Mouse (Mus musculus): ENCODE results near the gene Tst. TPM values are rescaled to one million over a fixed set of nuclear protein-coding genes. Genes with fewer than 3 reads are reported as not detected.

Tst gene
- polyA plus RNA-seq (2015; fragmentation: Nextera tagmentation; extraction: Ambion mirVana) = 57.6 and 60.3 TPM in 2 replicates

DNA sequence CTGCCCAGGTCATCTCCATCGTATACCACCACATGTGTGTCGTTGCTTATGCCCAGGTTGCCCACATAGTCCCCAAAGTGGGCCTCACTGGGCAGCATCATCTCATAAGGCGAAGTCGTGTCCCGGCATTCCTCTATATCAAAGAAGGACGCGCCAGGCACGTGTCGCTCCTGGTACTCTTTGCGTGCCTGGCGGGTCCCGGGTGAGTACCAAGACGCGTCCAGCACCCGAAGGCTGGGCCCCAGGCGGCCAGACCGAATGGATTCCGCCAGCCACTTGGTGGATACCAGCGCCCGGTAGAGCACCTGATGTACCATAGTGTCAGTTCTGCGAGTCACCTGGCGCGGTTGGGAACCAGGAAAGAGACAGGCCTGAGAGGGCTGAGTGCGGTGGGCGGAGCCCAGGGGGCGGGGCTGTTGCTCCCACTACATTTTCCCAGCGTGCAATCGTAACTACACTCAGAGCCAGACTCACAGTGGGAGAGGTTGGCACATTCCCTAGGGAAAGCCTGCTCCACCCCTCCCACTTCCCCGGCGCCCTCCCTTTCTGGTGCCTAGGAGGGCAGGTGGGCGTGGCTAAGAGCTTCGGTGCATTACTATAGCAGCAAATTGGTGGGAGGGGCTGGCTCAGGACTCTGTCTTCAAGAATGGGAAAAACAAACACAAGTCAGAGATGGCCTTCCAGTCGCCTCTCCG, at the start of gene Tst:
TSS of gene Tst (minus strand) at position 391 of the 695 bp plus-strand sequence.

DNA sequence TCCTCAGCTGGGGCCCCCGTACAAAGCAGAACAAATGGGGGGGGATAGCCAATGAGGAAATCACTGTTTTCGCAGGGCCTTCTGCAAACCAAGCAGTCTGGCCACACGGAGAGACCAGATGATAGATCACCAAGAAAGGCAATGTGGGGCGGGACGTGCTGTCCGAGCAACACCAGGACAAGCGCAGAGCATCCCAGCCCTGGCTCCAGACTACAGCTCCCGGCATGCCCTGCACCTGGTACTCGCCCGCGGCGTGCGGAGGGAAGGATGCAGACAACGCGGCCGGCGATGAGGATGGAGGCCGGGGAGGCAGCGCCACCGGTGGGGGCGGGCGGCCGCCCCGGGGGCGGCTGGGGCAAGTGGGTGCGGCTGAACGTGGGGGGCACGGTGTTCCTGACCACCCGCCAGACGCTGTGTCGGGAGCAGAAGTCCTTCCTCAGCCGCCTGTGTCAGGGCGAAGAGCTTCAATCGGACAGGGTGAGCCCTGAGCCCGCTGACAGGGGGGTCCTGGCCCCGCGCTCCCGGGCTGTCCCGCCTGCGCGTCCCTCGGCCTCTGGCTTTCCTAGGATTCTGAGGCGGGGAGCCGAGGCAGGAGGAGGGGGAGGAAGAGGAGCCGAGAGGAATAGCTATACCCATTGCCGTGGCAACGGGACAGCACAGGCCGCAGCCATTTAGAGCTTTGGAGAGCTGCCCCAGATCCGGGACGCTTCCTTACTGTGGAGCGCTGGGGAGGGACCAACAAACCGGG, 22.9 kb upstream of the Tst start, which contains the start of gene Kctd17:
TSS of gene Kctd17 (plus strand) at position 174 of the 748 bp plus-strand sequence.

DNA sequence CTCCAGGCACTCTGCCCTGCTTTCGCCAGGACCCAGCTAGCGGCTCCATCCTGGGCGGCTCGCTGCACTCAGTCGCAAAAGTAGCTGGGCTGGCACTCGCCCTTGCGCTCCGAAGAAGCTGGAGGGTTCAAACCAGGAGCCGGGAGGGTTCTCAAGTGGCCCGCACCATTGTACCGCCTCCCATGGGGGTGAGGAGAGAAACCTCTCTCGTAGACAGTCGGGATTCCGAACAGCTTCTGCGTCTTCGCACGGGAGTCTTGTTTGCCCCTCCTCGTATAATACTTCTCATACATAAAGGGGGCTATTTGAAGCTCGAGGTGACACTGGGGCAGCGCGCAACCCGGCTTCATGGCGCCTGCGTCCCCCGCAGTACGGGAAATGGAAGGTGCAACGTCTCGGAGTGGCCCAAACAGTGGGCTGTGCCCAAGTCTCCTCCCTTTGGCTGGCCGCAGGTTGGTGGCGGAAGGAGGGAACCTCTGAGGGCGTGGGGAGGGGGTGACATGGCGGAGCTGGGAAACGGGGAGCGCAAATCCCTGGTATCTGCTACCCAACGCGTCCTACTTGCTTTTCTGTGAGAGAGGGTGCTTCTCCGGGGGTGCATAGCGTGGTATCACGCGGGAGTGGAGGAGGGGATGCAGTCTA, 707 bp upstream of the Tst start, which contains the start of gene Mpst:
TSS of gene Mpst (plus strand) at position 124 of the 642 bp plus-strand sequence.

DNA sequence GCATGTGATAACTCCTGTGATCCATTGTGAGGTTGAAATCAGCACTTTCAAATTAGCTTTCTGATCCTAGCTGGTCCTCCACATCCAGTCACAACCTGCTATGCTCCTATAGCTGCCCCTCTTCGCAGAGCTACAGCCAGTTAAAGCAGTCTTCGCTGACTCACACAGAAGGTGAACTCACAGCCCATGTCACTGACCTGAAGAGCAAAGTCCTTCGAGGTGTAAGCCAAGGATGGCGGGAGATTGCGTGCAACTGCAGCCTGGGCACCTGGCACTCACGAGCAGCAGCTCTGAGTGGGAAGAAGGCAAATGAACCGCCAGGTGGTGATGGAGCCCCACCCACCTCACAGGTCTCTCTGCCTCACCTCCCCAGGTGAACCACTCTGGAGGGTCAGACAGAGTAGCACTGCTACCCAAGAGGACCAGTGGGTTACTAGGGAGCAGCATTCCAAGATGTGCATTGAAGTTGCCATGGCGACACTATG, 10.2 kb downstream of the Tst start, which contains the start of gene Tex33:
TSS of gene Tex33 (minus strand) at position 435 of the 485 bp plus-strand sequence.

Other genes starting within 250 kb of the Tst start
- gene Ift27, start 231.8 kb downstream of the Tst start, polyA plus RNA-seq (2015; fragmentation: Nextera tagmentation; extraction: Ambion mirVana) = 111 and 113 TPM in 2 replicates
- gene Pvalb, start 199.5 kb downstream of the Tst start, polyA plus RNA-seq (2015; fragmentation: Nextera tagmentation; extraction: Ambion mirVana) = 3.6 and 8.3 TPM in 2 replicates
- 1.8 and 2.5 TPM in 2 replicates for gene Ncf4, start 161.1 kb downstream of the Tst start, polyA plus RNA-seq (2015; fragmentation: Nextera tagmentation; extraction: Ambion mirVana)
- gene Csf2rb2, start 100.2 kb downstream of the Tst start, polyA plus RNA-seq (2015; fragmentation: Nextera tagmentation; extraction: Ambion mirVana) = 0.13 and 0.24 TPM in 2 replicates
- gene Csf2rb, start 80.2 kb downstream of the Tst start, polyA plus RNA-seq (2015; fragmentation: Nextera tagmentation; extraction: Ambion mirVana) = 0.58 and 0.85 TPM in 2 replicates
- 0.28 TPM in 1 of 2 replicates, not detected in the other for gene Tex33, start 10.0 kb downstream of the Tst start, polyA plus RNA-seq (2015; fragmentation: Nextera tagmentation; extraction: Ambion mirVana)
- gene Mpst, start 509 bp upstream of the Tst start, polyA plus RNA-seq (2015; fragmentation: Nextera tagmentation; extraction: Ambion mirVana) = 3.2 and 3.9 TPM in 2 replicates
- gene Kctd17, start 22.7 kb upstream of the Tst start, polyA plus RNA-seq (2015; fragmentation: Nextera tagmentation; extraction: Ambion mirVana) = 141 and 183 TPM in 2 replicates
- gene Tmprss6, start 62.7 kb upstream of the Tst start, polyA plus RNA-seq (2015; fragmentation: Nextera tagmentation; extraction: Ambion mirVana) = 0.36 and 0.95 TPM in 2 replicates
- 0.14 and 0.46 TPM in 2 replicates for gene Il2rb, start 89.4 kb upstream of the Tst start, polyA plus RNA-seq (2015; fragmentation: Nextera tagmentation; extraction: Ambion mirVana)
- 10.6 and 11.2 TPM in 2 replicates for gene C1qtnf6, start 125.5 kb upstream of the Tst start, polyA plus RNA-seq (2015; fragmentation: Nextera tagmentation; extraction: Ambion mirVana)
- gene Sstr3, start 138.8 kb upstream of the Tst start, polyA plus RNA-seq (2015; fragmentation: Nextera tagmentation; extraction: Ambion mirVana) = 0.53 and 0.59 TPM in 2 replicates
- gene Rac2, start 166.9 kb upstream of the Tst start, polyA plus RNA-seq (2015; fragmentation: Nextera tagmentation; extraction: Ambion mirVana) = 8.4 and 12.3 TPM in 2 replicates
- 9.4 and 9.8 TPM in 2 replicates for gene Cyth4, start 191.1 kb upstream of the Tst start, polyA plus RNA-seq (2015; fragmentation: Nextera tagmentation; extraction: Ambion mirVana)

All from neural tube, postnatal 0 days (tissue).